Mouse (Mus musculus) neural tube, embryonic 14.5 days (tissue): ENCODE measurements around the gene Hist1h3i. TPM values are rescaled to one million over a fixed set of nuclear protein-coding genes. Genes with fewer than 3 reads are reported as not detected.
"Not testable (repeated sequence)": the region's sequence is repeated elsewhere in the genome, so short reads cannot be mapped to it uniquely, and the experiment has no call there.

Experiments
- ATAC-seq: fragments of 200-750 bp; cut with Nextera tagmentation; 2 replicates; pipeline ENCODE4 v1.8.0; 2017; ENCODE audit warnings: low read depth, mild to moderate bottlenecking, moderate TSS enrichment, moderate library complexity
- H3K27ac ChIP-seq: fragments of 300-500 bp; sonication (generic); 2 replicates; pipeline ENCODE4 v1.5.1; 2014; ENCODE audit warnings: low read depth, mild to moderate bottlenecking, control low read depth, low read length, moderate library complexity, mixed read lengths
- H3K27me3 ChIP-seq: fragments of 300-500 bp; sonication (generic); 2 replicates; pipeline ENCODE4 v1.6.1; 2014; ENCODE audit warnings: low read length; ENCODE audit not compliant: control insufficient read depth, insufficient read depth
- H3K36me3 ChIP-seq: fragments of 300-500 bp; sonication (generic); 2 replicates; pipeline ENCODE4 v1.6.1; 2014; ENCODE audit warnings: low read length, mixed read lengths; ENCODE audit not compliant: control insufficient read depth, insufficient read depth
- H3K4me1 ChIP-seq: fragments of 300-500 bp; sonication (generic); 2 replicates; pipeline ENCODE4 v1.6.1; 2014; ENCODE audit warnings: low read length; ENCODE audit not compliant: control insufficient read depth, insufficient read depth
- H3K4me2 ChIP-seq: fragments of 300-500 bp; sonication (generic); 2 replicates; pipeline ENCODE4 v1.6.1; 2014; ENCODE audit warnings: mild to moderate bottlenecking, low read depth, low read length, control low read depth
- H3K4me3 ChIP-seq: fragments of 300-500 bp; sonication (generic); 2 replicates; pipeline ENCODE4 v1.5.1; 2014; ENCODE audit warnings: low read depth, low read length, control low read depth, mixed read lengths
- H3K9ac ChIP-seq: fragments of 300-500 bp; sonication (generic); replicated peaks from 2 replicates; pipeline ENCODE4 v1.6.1; 2014; ENCODE audit warnings: low read depth, mild to moderate bottlenecking, control low read depth, low read length, mixed read lengths
- H3K9me3 ChIP-seq: fragments of 300-500 bp; sonication (generic); 2 replicates; pipeline ENCODE4 v1.6.1; 2016; ENCODE audit warnings: low read length; ENCODE audit not compliant: control insufficient read depth
- WGBS: fragments of 180-500 bp; shearing (Covaris S2); extraction: QIAGEN DNeasy Blood & Tissue Kit; methylation state at CpG from one replicate; pipeline ENCODE4 v1.1.7; 2014; 5-methylcytosine and 5-hydroxymethylcytosine counted together
- polyA plus RNA-seq: library from polyadenylated mRNA; unstranded; fragments of >200 nt; fragmentation: Nextera tagmentation; extraction: Ambion mirVana; gene quantifications from 2 replicates; pipeline ENCODE4 v1.2.1, GENCODE M21; 2014

Gene Hist1h3i
- polyA plus RNA-seq, 1 experiment from 2014 or later = 21.5 TPM

DNA sequence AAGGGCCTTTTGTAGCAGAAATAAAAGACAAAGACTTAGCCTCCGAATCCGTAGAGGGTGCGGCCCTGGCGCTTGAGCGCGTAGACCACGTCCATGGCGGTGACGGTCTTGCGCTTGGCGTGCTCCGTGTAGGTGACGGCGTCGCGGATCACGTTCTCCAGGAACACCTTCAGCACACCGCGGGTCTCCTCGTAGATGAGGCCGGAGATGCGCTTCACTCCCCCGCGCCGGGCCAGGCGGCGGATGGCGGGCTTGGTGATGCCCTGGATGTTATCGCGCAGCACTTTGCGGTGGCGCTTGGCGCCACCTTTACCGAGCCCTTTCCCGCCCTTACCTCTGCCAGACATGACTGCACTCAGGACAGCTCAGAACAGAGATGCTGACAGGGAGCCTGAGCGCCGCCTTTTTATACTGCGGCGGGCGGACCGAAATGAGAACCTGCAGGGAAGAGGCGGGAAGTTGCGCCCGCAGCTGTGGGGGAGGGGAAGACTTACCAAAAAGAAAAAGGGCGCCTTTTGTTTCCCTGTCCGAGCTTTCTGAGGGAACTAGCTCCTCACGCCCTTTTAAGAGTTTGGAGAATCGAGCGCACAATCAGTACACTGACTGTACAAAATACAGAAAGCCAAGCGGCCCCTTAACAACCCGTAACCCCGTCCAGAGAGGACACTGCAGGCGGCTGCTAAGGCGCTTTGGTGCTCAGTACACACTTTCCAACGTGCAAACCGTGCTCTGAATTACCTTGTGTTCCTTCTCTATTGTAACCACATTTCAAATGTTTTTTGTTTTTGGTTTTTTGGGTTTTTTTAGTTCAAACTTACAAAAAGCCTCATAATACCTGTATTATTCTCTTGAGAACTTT lies 32.8 kb downstream of the Hist1h3i start, which contains the start of gene Hist1h4k:
Gene Hist1h4k (minus strand): TSS at position 347 of the 859 bp plus-strand sequence.
- WGBS = under 1% methylated on average over 42 of the region's 56 CpGs
- ATAC-seq = peak; percentile 88
- Histone ChIP-seq H3K4me3 (peak within 1 kb of the TSS; percentile 54), H3K4me2 (peak within 1 kb of the TSS; percentile 91), H3K27ac (peak within 1 kb of the TSS; percentile 80), H3K9ac (peak within 1 kb of the TSS; percentile 39), H3K4me1 (peaks cover 33% of the 10 kb centered on the region)
- not testable (repeated sequence) for H3K9me3 ChIP-seq, H3K36me3 ChIP-seq, H3K27me3 ChIP-seq

DNA sequence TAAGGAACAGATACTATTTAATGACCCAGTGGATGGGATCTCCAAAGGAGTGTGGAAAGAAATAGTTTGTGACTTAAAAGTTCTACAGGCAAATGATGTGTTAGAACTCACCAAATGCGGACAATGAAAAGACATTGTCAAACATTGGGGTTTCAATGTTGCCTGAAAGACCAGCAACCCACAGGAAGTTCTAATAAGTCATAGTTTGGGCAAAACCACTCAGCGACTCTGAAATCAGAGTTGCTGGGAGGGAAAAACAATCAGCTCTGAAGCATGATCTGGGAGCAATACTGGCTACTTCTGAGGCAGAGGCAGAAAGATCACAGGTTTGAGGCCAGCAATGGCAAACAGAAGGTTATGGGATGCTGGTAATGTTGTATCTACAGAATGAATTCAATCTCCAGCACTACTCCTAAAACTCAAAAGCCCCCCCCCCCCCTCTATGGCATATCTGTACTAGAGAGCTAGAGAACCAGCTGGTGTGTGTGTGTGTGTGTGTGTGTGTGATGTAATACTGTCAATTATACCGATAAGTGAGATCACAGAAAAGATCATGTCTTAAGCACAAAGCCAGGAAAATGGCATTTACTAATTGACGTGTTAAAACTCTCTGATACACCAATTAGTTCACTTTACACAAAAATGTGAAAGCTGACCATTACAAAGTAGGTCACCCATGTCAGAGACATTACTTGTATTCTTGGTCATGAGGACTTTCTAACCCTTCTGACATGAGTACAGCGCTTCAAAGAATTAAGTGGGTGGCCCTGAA lies 33.6 kb downstream of the Hist1h3i start:
- H3K4me3 ChIP-seq = peak overlapping the region; percentile 54
- H3K27ac ChIP-seq = peak overlapping the region; percentile 52; the same call in 1 of the 2 replicates
- peak overlapping the region; percentile 39 for H3K9ac ChIP-seq
- 7% methylated on average over 5 of the region's 5 CpGs for WGBS
- no peaks in the 10 kb centered on the region for H3K9me3 ChIP-seq
- no peaks in the 10 kb centered on the region for H3K27me3 ChIP-seq
- H3K4me2 ChIP-seq = peak overlapping the region; percentile 91
- no peak for ATAC-seq
- peaks cover 28% of the 10 kb centered on the region for H3K4me1 ChIP-seq
- H3K36me3 ChIP-seq = no peaks in the 10 kb centered on the region

GRCm38 (mm10) chr13:21745006-21745405 lies 38.2 kb downstream of the Hist1h3i start:
- 88% methylated on average over 1 of the region's 1 CpGs for WGBS
- Histone ChIP-seq H3K4me1 (peaks cover 19% of the 10 kb centered on the region), H3K27ac (no peak overlapping the region), H3K9ac (no peak overlapping the region), H3K27me3 (no peaks in the 10 kb centered on the region), H3K4me2 (no peak overlapping the region), H3K9me3 (no peaks in the 10 kb centered on the region), H3K36me3 (no peaks in the 10 kb centered on the region), H3K4me3 (no peak overlapping the region)
- no peak for ATAC-seq

- H3K4me1 ChIP-seq, H3K27me3 ChIP-seq, H3K9me3 ChIP-seq, H3K36me3 ChIP-seq: not testable (repeated sequence)
- peak within 1 kb of the TSS; percentile 48 for H3K4me3 ChIP-seq
- H3K9ac ChIP-seq = peak within 1 kb of the TSS; percentile 56
- peak; percentile 91 for ATAC-seq
- H3K27ac ChIP-seq = peak within 1 kb of the TSS; percentile 98
- H3K4me2 ChIP-seq = peak within 1 kb of the TSS; percentile 78
- under 1% methylated on average over 43 of the region's 56 CpGs for WGBS
These were observed 48.0 kb downstream of the Hist1h3i start, which contains the start of gene Hist1h4j for GRCm38 (mm10) chr13:21734906-21735767. Hist1h4j (plus strand) TSS chr13:21735064.

DNA sequence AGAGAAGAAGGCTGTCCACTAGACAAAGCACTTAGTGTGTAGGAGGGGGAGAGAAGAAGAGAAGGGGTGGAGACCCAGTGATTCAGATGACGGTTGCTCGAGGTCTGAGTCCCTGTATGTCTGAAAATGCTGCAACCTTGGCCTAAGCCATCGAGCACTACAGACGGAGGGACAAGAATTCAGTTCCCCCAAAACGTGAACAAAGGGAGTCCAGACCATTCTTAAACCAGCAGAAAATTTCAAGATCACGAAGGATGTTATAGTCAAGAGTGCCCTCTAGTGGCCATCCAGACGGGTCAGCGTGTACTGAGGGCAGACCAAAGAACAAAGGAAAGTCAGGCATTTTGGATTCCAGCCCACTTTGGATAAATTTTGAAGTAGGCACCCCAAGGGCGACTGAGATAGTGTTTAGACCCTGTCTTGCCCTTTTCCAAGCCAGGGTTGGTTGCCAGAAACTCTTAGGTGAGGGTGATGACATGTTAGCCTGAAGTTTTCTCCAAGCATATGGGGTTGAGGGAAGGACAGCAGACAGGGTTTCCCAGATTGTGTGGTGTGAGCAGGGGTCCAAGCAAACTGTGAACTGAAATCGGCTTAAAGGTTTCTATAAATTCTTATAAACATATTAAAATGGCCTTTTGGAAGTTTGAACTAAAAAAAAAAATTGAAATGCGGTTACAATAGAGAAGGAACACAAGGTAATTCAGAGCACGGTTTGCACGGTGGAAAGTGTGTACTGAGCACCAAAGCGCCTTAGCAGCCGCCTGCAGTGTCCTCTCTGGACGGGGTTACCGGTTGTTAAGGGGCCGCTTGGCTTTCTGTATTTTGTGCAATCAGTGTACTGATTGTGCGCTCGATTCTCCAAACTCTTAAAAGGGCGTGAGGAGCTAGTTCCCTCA lies 48.9 kb downstream of the Hist1h3i start:
- peak overlapping the region; percentile 98 for H3K27ac ChIP-seq
- H3K27me3 ChIP-seq = no peaks in the 10 kb centered on the region
- no peaks in the 10 kb centered on the region for H3K36me3 ChIP-seq
- peak overlapping the region; percentile 48 for H3K4me3 ChIP-seq
- WGBS = 0% methylated on average over 21 of the region's 21 CpGs
- peak overlapping the region; percentile 56 for H3K9ac ChIP-seq
- H3K9me3 ChIP-seq = no peaks in the 10 kb centered on the region
- H3K4me1 ChIP-seq = peaks cover 7% of the 10 kb centered on the region; the same call in 1 of the 2 replicates
- ATAC-seq = peak; percentile 84
- peak overlapping the region; percentile 78 for H3K4me2 ChIP-seq

- Histone ChIP-seq H3K9ac (peak overlapping the region; percentile 1; the same call in 1 of the 2 replicates), H3K4me1 (peaks cover 7% of the 10 kb centered on the region; the same call in 1 of the 2 replicates), H3K27ac (peak overlapping the region; percentile 98), H3K36me3 (no peaks in the 10 kb centered on the region), H3K27me3 (no peaks in the 10 kb centered on the region), H3K4me2 (no peak overlapping the region), H3K9me3 (no peaks in the 10 kb centered on the region), H3K4me3 (no peak overlapping the region)
- 66% methylated on average over 5 of the region's 5 CpGs for WGBS
- ATAC-seq = peak; percentile 15; the same call in 1 of the 2 replicates
These were observed 49.7 kb downstream of the Hist1h3i start for GRCm38 (mm10) chr13:21733466-21733865.
